Mouse (Mus musculus) cerebellum, adult 2 months (tissue): ENCODE measurements around the gene Igf1r. TPM values are rescaled to one million over a fixed set of nuclear protein-coding genes. Genes with fewer than 3 reads are reported as not detected.

Source experiments
- DNase-seq, 2 experiments: peaks; one replicate each; pipeline ENCODE4 v3.0.0; 2021
- H3K27ac ChIP-seq: fragments of 200-500 bp; 2 replicates; pipeline ENCODE4 v1.5.1; 2012; ENCODE audit warnings: low read length, control low read depth, inconsistent platforms; ENCODE audit not compliant: insufficient read depth
- H3K27me3 ChIP-seq: fragments of 200-500 bp; 2 replicates; pipeline ENCODE4 v1.6.1; 2012; ENCODE audit warnings: inconsistent platforms, mild to moderate bottlenecking, low read length, moderate library complexity; ENCODE audit not compliant: control insufficient read depth, insufficient read depth
- H3K4me1 ChIP-seq: fragments of 200-500 bp; 2 replicates; pipeline ENCODE4 v1.6.1; 2011; ENCODE audit warnings: low read length; ENCODE audit not compliant: control insufficient read depth, insufficient read depth
- H3K4me3 ChIP-seq: fragments of 200-500 bp; replicated peaks from 2 replicates; pipeline ENCODE3; 2011; ENCODE audit warnings: mild to moderate bottlenecking, low read depth, low read length, control low read depth; ENCODE audit not compliant: insufficient read depth
- CTCF ChIP-seq: fragments of 200-500 bp; IDR thresholded peaks from 2 replicates; pipeline ENCODE4 v1.5.1; 2011; ENCODE audit warnings: low read depth, mild to moderate bottlenecking, control low read depth, low read length, moderate library complexity, borderline replicate concordance; ENCODE audit not compliant: insufficient read depth
- POLR2A ChIP-seq: fragments of 200-500 bp; IDR thresholded peaks from 2 replicates; pipeline ENCODE4 v1.6.1; 2011; ENCODE audit warnings: low read length, control low read depth, borderline replicate concordance; ENCODE audit not compliant: insufficient read depth
- WGBS: fragments of 180-500 bp; shearing (Covaris S2); methylation state at CpG from one replicate; pipeline ENCODE4 v1.1.7; 2018; 5-methylcytosine and 5-hydroxymethylcytosine counted together
- polyA plus RNA-seq: library from polyadenylated mRNA; depleted of rRNA; stranded (reverse); fragments of >200 nt; gene quantifications from 2 replicates; pipeline ENCODE4 v1.2.3, GENCODE M21; 2012

Igf1r gene
- polyA plus RNA-seq, 1 experiment = 20.5 TPM

- peaks cover 7% of the 10 kb centered on the region; the same call in 1 of the 2 replicates for H3K4me1 ChIP-seq
- DNase-seq = no peak
- WGBS = 82% methylated on average over 8 of the region's 8 CpGs
- H3K27me3 ChIP-seq = no peaks in the 10 kb centered on the region
- TF ChIP-seq CTCF (no peak), POLR2A (no peak)
- H3K4me3 ChIP-seq = no peak overlapping the region
- no peak overlapping the region for H3K27ac ChIP-seq
Measured at GRCm38 (mm10) chr7:68092304-68092978, 139.8 kb downstream of the Igf1r start.

GRCm38 (mm10) chr7:68093817-68094216 lies 141.2 kb downstream of the Igf1r start:
- no peak for DNase-seq
- Histone ChIP-seq H3K27me3 (no peaks in the 10 kb centered on the region), H3K4me3 (no peak overlapping the region), H3K4me1 (peaks cover 7% of the 10 kb centered on the region; the same call in 1 of the 2 replicates), H3K27ac (no peak overlapping the region)
- 90% methylated on average over 9 of the region's 9 CpGs for WGBS
- no peak for TF ChIP-seq CTCF
- TF ChIP-seq POLR2A = no peak

GRCm38 (mm10) chr7:68095574-68095973 lies 142.9 kb downstream of the Igf1r start:
- H3K27ac ChIP-seq = peak overlapping the region; percentile 33; the same call in 1 of the 2 replicates
- no peak overlapping the region for H3K4me3 ChIP-seq

GRCm38 (mm10) chr7:68096411-68096810 lies 143.8 kb downstream of the Igf1r start:
- 86% methylated on average over 6 of the region's 6 CpGs for WGBS
- no peak for TF ChIP-seq CTCF
- TF ChIP-seq POLR2A = no peak
- H3K4me1 ChIP-seq = no peaks in the 10 kb centered on the region

More at GRCm38 (mm10) chr7:68095574-68095973, 142.9 kb downstream of the Igf1r start:
- TF ChIP-seq POLR2A (no peak), CTCF (no peak)
- no peak for DNase-seq
- H3K4me1 ChIP-seq = peaks cover 4% of the 10 kb centered on the region; the same call in 1 of the 2 replicates
- no peaks in the 10 kb centered on the region for H3K27me3 ChIP-seq
- 49% methylated on average over 4 of the region's 4 CpGs for WGBS

GRCm38 (mm10) chr7:68097081-68097836 lies 144.6 kb downstream of the Igf1r start:
- WGBS = 87% methylated on average over 7 of the region's 7 CpGs
- no peak for TF ChIP-seq POLR2A
- TF ChIP-seq CTCF = no peak
- no peak for DNase-seq
- no peaks in the 10 kb centered on the region for H3K4me1 ChIP-seq
- no peak overlapping the region for H3K4me3 ChIP-seq
- H3K27me3 ChIP-seq = no peaks in the 10 kb centered on the region
- H3K27ac ChIP-seq = no peak overlapping the region

More at GRCm38 (mm10) chr7:68096411-68096810, 143.8 kb downstream of the Igf1r start:
- Histone ChIP-seq H3K27ac (no peak overlapping the region), H3K4me3 (no peak overlapping the region), H3K27me3 (no peaks in the 10 kb centered on the region)
- no peak for DNase-seq

GRCm38 (mm10) chr7:68098098-68098497 lies 145.5 kb downstream of the Igf1r start:
- Histone ChIP-seq H3K27ac (no peak overlapping the region), H3K4me3 (no peak overlapping the region), H3K27me3 (no peaks in the 10 kb centered on the region), H3K4me1 (no peaks in the 10 kb centered on the region; the same call in 1 of the 2 replicates)
- 76% methylated on average over 6 of the region's 6 CpGs for WGBS
- no peak for DNase-seq
- TF ChIP-seq CTCF = no peak
- TF ChIP-seq POLR2A = no peak

- 90% methylated on average over 10 of the region's 10 CpGs for WGBS
- peaks cover 5% of the 10 kb centered on the region for H3K4me1 ChIP-seq
- no peaks in the 10 kb centered on the region for H3K27me3 ChIP-seq
- no peak overlapping the region for H3K27ac ChIP-seq
- no peak overlapping the region for H3K4me3 ChIP-seq
- no peak for DNase-seq
- TF ChIP-seq POLR2A (no peak), CTCF (no peak)
Measured at GRCm38 (mm10) chr7:68100388-68100787, 147.8 kb downstream of the Igf1r start.
